Mouse (Mus musculus): ENCODE results near the gene Vmn1r114. TPM values are rescaled to one million over a fixed set of nuclear protein-coding genes. Genes with fewer than 3 reads are reported as not detected.
"Not testable (repeated sequence)": the region's sequence is repeated elsewhere in the genome, so short reads cannot be mapped to it uniquely, and the experiment has no call there.

Vmn1r114 gene
- polyA plus RNA-seq (2015; fragmentation: Nextera tagmentation; extraction: Ambion mirVana): not detected in 2 replicates

- not testable (repeated sequence) for H3K9ac ChIP-seq; H3K27ac ChIP-seq; H3K4me3 ChIP-seq; H3K4me1 ChIP-seq (replicated peaks); H3K27me3 ChIP-seq; H3K4me2 ChIP-seq; ATAC-seq (replicated peaks; ENCODE audit: insufficient number of reproducible peaks, insufficient read depth, low FRiP score, low read depth); H3K36me3 ChIP-seq; H3K9me3 ChIP-seq (replicated peaks)
- no CpG with 5 or more reads among the region's 5 CpGs for WGBS
Observed at GRCm38 (mm10) chr7:20812086-20812485, at the start of gene Vmn1r114. Gene Vmn1r114 (minus strand): TSS chr7:20812186.

GRCm38 (mm10) chr7:20844885-20845284 lies 32.9 kb upstream of the Vmn1r114 start, which contains the start of gene Vmn1r115:
Gene Vmn1r115 (minus strand): TSS chr7:20844985.
- H3K4me2 ChIP-seq; H3K27ac ChIP-seq; H3K4me3 ChIP-seq; H3K27me3 ChIP-seq; ATAC-seq (replicated peaks; ENCODE audit: insufficient number of reproducible peaks, insufficient read depth, low FRiP score, low read depth); H3K9ac ChIP-seq; H3K9me3 ChIP-seq (replicated peaks); H3K36me3 ChIP-seq; H3K4me1 ChIP-seq (replicated peaks): not testable (repeated sequence)
- WGBS: 78% methylated on average over 1 of the region's 3 CpGs

DNA sequence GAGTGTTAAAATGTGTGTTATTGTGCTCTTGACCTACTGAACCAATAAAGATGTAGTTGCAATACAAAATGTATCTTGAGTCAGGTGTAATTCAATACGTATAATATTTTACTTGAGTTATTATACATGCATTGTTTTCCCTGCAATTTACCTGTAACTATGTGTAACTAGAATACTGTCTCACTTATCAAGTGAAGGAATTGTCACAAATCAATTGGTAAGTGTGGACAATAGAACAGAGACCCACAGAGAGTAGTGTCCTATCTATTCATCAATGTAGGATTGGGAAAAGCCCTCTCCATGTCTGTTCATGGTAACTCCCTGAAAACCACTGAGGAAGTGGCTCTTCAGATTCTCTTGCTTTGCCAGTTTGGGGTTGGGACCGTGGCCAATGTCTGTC lies 25.0 kb downstream of the Vmn1r114 start, which contains the start of gene Vmn1r113:
Gene Vmn1r113 (plus strand): TSS at position 301 of the 400 bp plus-strand sequence.
- H3K9ac ChIP-seq; H3K9me3 ChIP-seq (replicated peaks); H3K36me3 ChIP-seq; H3K4me1 ChIP-seq (replicated peaks); H3K27ac ChIP-seq; H3K4me2 ChIP-seq; H3K27me3 ChIP-seq; H3K4me3 ChIP-seq; ATAC-seq (replicated peaks; ENCODE audit: insufficient number of reproducible peaks, insufficient read depth, low FRiP score, low read depth): not testable (repeated sequence)
- WGBS: 50% methylated on average over 2 of the region's 2 CpGs

- not testable (repeated sequence) for H3K4me3 ChIP-seq; ATAC-seq (replicated peaks; ENCODE audit: insufficient number of reproducible peaks, insufficient read depth, low FRiP score, low read depth); H3K9me3 ChIP-seq (replicated peaks); H3K27ac ChIP-seq; H3K4me2 ChIP-seq; H3K9ac ChIP-seq; H3K4me1 ChIP-seq (replicated peaks); H3K36me3 ChIP-seq; H3K27me3 ChIP-seq
- no CpG with 5 or more reads among the region's 3 CpGs for WGBS
Observed at GRCm38 (mm10) chr7:20770885-20771284, 41.1 kb downstream of the Vmn1r114 start, which contains the start of gene Vmn1r112. Gene Vmn1r112 (plus strand): TSS chr7:20771185.

Other genes starting within 250 kb of the Vmn1r114 start
- not detected in 2 replicates for gene Gm4141, start 235.9 kb downstream of the Vmn1r114 start, polyA plus RNA-seq (2015; fragmentation: Nextera tagmentation; extraction: Ambion mirVana)
- gene Gm4513, start 213.2 kb downstream of the Vmn1r114 start, polyA plus RNA-seq (2015; fragmentation: Nextera tagmentation; extraction: Ambion mirVana): not detected in 2 replicates
- gene Vmn1r107, start 143.3 kb downstream of the Vmn1r114 start, polyA plus RNA-seq (2015; fragmentation: Nextera tagmentation; extraction: Ambion mirVana): not detected in 2 replicates
- gene Vmn1r111, start 109.0 kb downstream of the Vmn1r114 start, polyA plus RNA-seq (2015; fragmentation: Nextera tagmentation; extraction: Ambion mirVana): not detected in 2 replicates
- not detected in 2 replicates for gene Gm10668, start 81.6 kb downstream of the Vmn1r114 start, polyA plus RNA-seq (2015; fragmentation: Nextera tagmentation; extraction: Ambion mirVana)
- not detected in 2 replicates for gene Vmn1r112, start 41.0 kb downstream of the Vmn1r114 start, polyA plus RNA-seq (2015; fragmentation: Nextera tagmentation; extraction: Ambion mirVana)
- gene Vmn1r113, start 24.9 kb downstream of the Vmn1r114 start, polyA plus RNA-seq (2015; fragmentation: Nextera tagmentation; extraction: Ambion mirVana): not detected in 2 replicates
- not detected in 2 replicates for gene Vmn1r115, start 32.8 kb upstream of the Vmn1r114 start, polyA plus RNA-seq (2015; fragmentation: Nextera tagmentation; extraction: Ambion mirVana)
- gene Vmn1r116, start 60.1 kb upstream of the Vmn1r114 start, polyA plus RNA-seq (2015; fragmentation: Nextera tagmentation; extraction: Ambion mirVana): not detected in 2 replicates
- gene Vmn1r117, start 71.9 kb upstream of the Vmn1r114 start, polyA plus RNA-seq (2015; fragmentation: Nextera tagmentation; extraction: Ambion mirVana): not detected in 2 replicates
- not detected in 2 replicates for gene Vmn1r118, start 100.2 kb upstream of the Vmn1r114 start, polyA plus RNA-seq (2015; fragmentation: Nextera tagmentation; extraction: Ambion mirVana)
- not detected in 2 replicates for gene Vmn1r119, start 200.3 kb upstream of the Vmn1r114 start, polyA plus RNA-seq (2015; fragmentation: Nextera tagmentation; extraction: Ambion mirVana)
- not detected in 2 replicates for gene Vmn1r120, start 241.6 kb upstream of the Vmn1r114 start, polyA plus RNA-seq (2015; fragmentation: Nextera tagmentation; extraction: Ambion mirVana)